Mouse (Mus musculus): ENCODE results near the gene Plagl1.

Plagl1 gene

DNA sequence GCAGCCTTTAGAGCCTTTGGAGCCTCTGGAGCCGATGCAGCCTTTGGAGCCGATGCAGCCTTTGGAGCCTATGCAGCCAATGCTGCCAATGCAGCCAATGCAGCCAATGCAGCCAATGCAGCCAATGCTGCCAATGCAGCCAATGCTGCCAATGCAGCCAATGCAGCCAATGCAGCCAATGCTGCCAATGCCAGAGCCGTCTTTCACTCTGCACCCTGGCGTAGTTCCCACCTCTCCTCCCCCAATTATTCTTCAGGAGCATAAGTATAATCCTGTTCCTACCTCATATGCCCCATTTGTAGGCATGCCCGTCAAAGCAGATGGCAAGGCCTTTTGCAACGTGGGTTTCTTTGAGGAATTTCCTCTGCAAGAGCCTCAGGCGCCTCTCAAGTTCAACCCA lies 67.6 kb downstream of the Plagl1 start:
- DNase-seq (ENCODE audit: extremely low read depth, low read depth, low spot score) = no peak

DNA sequence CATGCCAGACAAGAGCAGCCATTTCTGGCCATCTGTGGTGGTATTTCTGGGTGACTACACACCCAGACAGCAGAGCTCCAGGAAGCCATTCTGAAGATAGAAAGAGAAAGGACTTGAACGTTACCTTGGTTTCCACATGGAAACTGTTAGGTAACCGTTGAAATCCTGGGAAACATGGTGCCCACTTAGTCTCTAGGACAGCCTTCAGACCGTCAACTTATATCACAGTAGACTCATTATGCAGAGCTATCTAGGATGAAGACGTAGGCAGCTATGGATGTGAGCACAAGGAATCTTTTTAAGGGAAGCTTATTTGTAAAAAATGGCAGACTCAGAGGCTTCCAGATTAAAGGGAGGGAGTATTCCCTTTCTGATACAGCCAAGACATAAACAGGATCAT lies 73.5 kb downstream of the Plagl1 start:
- no peak for DNase-seq (ENCODE audit: extremely low read depth, low read depth, low spot score)

DNA sequence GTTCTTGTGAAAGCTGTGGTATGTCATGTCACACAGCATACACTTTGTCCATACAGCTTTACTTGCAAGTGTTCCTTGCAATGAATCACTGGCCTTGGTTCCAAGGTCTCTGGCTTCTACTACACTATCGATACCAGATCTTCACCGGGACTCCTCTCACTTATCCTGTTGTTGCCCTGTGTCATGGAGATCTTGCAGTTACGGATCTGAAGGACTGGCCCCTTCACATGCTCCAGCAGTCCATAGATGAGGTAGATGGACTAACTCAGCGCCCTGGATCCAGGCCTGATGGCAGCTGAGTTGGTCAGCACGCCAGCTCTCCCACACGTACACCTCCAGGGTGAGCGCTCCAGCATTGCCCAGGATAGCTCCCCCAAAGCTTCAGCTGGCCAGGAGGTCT lies 75.0 kb downstream of the Plagl1 start:
- DNase-seq (ENCODE audit: extremely low read depth, low read depth, low spot score) = no peak

DNA sequence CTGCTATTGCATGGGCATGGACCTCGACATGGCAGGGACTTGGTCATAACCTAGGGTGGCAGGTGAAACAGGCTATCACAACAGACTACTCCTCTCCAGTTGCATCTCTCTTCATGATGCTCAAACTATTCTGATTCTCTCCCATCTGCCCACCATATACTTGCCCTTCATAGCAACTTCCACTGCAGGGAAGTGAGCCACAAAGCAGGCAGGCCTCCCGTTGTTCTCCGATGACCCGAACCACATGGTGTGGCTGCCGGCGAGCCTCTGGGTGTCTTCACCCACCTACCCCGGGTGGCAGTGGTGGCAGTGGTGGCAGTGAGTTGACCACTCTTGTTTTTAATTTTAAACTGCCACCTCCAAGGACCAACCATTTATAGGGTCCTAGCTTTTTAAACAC lies 75.4 kb downstream of the Plagl1 start:
- DNase-seq (ENCODE audit: extremely low read depth, low read depth, low spot score) = no peak

DNA sequence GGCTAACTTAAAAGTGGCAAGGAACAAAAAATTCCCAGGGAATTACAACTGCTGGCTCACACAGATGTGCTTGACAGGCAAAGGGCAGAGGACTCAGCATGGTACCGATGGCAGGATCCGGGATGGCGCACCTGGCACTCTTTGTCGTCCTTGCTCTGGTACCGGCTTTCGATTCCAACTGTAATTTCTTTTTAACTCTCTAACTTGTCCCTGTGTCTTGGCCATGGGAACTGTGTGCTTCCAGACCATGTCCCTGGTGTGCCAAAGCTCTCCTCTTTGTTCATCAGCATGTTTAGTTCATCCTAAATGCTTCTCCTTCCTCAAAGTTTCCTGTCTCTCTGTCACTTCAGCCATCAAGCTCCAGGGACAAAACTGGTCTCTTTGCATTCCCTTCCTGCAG lies 77.6 kb downstream of the Plagl1 start:
- DNase-seq (ENCODE audit: extremely low read depth, low read depth, low spot score) = no peak

DNA sequence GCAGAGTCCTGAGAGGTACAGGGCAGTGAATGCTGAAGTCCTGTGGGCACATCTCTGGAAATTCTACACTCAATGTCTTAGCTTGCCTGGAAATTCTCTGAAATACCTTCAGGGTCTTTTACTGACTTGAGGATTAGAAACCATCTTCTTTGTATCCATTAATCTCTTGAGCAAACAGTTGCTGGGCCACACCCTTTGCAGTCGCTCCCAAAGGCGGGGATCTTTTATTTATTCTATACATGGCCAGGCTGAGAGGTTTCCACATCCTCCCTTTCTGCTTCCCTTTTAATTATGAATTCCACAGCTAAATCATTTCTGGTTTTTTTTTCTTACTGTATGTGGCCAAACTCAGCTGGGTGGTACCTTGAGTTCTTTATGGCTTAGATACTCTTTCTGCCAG lies 80.1 kb downstream of the Plagl1 start:
- DNase-seq (ENCODE audit: extremely low read depth, low read depth, low spot score) = no peak

DNA sequence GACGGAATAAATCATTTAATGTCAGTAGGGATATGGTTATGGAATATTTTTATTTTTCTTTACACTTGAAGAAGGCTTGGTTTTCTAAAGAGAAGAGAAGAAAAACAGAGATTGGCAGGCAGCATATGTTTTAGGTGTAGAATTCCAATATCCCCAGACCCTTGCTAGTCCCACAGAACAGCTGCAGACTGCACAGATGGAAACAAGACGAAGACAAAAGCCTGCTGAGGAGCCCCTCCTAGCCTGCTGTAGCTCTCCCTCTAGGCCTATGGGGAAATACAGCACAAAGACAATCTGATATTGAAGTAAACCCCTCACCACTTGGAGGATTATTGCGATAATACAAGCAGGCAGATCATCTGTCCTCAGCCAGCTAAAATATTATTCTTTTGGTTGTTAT lies 90.1 kb downstream of the Plagl1 start:
- no peak for DNase-seq (ENCODE audit: extremely low read depth, low read depth, low spot score)

DNA sequence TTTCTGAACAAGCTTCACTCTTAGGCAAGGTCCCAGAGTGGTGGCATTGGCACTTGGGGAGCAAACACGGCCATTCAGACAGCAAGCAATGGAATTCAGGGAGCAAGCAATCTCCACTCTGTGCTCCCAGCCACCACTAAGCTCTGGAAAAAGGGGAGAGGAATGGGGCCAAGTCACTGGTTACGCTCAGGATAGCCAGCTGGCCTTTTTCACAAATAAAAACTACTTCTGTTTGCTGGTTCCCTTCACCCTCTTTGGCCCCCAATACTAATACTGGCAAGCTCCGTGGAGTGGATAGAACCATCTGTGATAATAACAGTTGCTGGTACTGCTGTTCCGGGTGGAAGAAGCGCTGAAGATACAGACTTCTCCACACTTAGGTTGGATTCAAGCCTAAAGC lies 91.0 kb downstream of the Plagl1 start:
- no peak for DNase-seq (ENCODE audit: extremely low read depth, low read depth, low spot score)

DNA sequence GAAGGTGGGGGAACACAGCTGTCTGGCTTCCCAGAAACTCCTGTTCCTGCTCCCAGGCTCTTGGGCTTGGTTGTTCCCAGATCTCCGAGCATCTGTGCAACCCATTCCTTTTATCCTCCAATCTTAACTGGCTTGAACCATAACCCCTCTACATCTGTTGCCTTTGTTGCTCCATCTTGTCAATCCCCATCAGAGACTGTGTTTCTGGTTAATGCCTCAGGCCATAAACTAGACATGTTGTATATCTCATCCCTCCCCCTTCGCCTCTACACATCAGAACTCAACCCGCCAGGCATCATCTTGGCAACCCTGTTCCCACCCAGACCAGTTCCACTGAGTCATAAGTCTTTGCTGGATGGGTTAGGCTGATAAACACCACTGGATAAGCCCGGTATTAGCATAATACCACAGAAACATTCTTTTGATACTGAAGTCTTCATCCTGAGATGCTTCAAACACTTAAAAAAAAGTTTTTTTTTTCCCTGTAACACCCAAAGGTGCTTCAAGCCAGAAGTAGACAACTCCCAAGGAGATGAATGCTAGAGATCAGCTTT lies 92.6 kb downstream of the Plagl1 start:
- no peak for DNase-seq (ENCODE audit: extremely low read depth, low read depth, low spot score)

DNA sequence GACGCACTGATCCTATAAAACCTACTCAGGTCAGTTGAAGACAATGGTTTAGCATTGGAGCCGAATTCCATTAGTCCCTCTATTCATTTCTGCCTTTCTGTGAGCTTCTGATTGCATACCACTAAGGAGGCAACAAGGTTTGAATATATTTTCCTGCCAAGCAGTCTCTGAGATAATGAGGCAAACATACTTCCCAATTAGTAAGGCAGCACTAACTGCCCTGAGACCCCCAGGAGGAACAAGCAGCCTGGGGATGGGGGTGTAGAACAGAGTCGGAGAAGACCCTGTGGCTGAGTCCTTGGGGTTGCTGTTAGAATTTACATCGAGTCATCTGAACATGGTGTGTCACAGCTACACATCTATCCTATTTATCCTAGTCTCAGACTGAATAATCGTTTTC lies 95.1 kb downstream of the Plagl1 start:
- DNase-seq (ENCODE audit: extremely low read depth, low read depth, low spot score) = no peak

DNA sequence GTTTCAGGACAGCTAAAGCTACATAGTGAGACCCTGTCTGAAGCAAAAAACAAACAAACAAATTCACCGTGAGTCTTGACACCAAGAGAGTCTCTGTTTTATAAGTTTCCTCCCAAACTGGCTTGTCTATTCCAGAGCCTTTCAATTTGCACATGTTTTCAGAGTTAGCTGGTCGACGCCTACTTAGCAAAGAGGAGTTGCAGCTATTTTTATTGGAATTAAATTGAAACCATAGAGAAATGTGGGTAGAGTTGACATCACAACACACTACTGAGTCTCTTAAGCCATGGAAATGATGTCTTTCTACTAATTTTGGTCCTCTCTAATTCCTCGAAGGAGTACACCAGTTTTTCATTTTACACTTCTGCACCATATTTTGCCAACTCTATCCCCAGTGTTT lies 100.6 kb downstream of the Plagl1 start:
- no peak for DNase-seq (ENCODE audit: extremely low read depth, low read depth, low spot score)

DNA sequence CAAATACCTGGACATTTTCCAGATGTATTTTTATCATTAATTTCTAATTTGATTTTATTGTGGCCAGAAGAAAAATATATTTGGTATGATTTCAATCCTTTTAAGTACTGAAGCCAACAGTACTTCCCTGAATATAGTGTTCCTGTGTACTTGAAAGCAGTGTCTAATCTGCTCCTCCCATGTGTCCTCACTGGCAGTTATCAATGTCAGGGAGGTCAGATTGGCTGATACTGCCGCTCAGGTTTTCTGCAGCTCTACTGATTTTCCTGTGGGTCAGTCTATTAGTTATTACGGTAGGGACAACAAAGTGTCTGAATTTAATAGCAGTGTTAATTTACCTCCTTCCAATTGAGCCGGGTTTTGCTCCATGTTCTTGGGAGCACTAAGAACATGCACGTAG lies 101.7 kb downstream of the Plagl1 start:
- DNase-seq (ENCODE audit: extremely low read depth, low read depth, low spot score) = no peak

DNA sequence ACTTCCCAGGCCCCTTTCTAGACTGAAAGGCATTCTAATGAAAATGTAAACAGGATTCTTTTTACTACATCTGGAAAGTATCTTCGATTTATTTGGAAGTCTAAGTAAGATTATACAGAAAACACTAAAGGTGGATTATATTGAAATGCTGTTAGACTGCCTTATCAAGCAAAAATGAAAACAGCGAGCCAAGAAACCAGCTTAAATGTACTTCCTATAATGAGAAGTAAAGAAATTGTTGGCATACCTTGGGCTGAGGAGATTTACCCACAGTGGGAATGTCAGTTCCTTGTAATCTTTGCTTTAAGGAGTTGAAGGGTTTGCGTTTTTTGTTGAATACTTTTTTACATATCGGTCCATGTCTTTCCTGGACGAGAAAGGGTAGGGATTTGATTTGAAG lies 108.2 kb downstream of the Plagl1 start:
- DNase-seq (ENCODE audit: extremely low read depth, low read depth, low spot score) = no peak

DNA sequence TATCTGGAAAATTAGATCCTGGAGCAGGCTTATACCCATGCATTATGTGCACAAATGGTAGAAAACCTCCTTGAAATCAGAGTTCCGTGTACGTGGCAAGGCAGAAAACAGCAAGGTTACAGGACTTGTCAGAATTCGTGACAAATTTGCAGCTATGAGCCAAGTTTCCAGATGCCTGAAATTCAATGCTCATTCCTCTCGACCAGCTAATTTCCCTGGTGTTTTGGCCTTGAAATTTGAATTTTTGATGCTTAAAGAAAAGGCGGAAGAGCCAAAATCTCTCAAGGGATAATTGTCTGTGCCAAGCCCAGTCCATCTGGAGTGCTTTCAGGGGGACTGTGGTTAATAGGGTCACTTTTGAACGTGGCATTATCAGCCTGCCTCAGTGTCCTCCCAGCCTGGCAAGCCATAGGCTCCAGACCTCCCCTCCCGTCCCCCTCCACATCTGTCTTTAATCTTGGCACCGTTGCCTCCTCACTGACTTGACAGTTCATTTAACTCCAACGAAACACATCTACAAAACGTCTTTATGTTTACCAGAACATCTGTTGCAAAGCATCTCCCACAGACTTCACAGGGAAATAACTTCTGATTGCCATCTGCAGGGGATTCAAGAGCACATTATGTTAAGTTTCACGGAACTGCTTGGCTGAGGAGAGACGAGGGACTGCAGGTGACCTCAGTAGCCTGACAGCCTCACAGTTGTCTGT lies 110.6 kb downstream of the Plagl1 start:
- DNase-seq (ENCODE audit: extremely low read depth, low read depth, low spot score) = no peak

DNA sequence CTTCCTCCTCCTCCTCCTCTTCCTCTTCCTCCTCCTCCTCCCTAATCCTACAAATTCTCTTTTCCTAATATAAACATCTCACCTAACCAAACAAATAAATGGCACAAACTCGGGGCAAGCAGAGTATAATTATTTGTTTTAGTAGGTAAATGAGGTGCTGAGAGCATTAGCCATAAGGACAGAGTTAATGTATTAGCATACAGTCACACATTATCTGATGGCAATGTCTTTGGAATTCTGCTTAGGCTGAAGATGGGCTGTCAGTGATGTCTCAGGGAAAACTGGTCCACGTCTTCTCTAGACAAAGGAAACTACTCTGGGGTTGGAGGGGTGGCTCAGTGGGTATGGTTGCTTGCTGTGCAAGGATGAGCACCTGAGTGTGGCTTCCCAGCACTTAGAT lies 111.2 kb downstream of the Plagl1 start:
- DNase-seq (ENCODE audit: extremely low read depth, low read depth, low spot score) = no peak

DNA sequence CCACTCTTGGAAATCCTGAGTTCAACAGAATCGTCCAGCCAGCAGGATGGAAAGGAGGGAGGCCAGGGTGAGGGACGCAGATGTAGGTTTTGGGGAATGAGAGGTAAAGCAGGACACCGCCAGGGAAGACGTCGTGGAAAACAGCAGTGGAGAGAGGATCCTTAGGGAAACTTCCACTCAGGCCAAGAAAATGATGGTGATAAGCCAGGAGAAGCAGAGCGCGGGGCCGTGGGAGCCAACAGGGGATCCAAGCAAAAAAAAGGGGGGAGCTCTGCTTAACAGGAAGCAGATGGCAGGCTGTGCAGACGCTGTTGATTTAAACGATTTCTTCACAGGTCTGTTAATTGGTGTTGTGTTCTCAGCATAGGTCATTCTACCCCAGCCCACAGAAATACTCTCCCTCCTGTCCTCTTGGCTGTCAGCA lies 112.5 kb downstream of the Plagl1 start:
- no peak for DNase-seq (ENCODE audit: extremely low read depth, low read depth, low spot score)

DNA sequence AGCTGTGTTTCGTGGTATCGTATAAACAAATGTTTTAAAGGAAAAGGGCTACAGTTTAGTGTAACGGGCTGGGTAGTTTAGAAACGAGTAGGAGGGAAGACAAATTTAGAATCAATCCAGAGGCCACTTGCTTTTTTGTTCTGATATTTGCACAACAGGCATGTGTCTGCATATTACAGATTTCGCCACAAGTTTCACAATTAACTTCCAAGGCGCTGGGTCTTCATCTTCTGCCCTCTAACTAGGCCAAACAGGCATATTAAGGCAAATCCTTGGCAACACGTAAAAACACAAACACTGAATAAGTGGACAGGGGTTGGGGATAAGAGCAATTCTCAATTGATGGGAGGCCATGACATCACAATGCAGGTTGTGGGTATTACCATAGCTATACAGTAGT lies 115.6 kb downstream of the Plagl1 start:
- DNase-seq (ENCODE audit: extremely low read depth, low read depth, low spot score) = no peak

DNA sequence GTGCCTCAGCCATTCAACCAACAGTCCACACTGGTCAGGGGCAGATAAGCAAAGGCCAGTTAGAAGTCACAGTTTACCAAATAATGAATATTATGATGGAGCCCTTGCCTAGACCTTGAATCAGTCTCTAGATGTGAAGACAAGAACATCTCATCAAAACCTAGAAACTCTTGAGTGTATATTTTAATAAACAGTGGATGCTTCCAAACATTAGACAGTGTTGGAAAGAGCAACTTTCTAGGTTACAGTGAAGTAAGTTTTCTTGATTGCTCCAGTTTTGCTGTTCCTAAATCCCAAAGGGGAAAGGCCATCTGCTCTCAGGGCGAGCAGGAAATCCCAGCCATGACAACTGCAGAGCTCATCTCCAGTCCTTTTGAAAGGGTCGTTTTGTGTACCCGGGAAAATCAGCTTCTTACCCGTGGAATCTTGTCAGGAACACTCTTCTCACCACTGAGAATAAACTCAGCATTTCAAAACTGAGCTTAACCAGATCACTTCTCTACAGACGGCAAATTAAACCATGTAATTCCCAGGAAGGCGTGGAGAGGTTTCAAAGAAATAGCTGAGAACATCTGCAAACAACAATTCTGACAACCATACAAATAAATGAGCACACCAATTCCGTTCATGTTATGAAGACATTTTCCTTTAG lies 117.8 kb downstream of the Plagl1 start, which contains the start of gene Zc2hc1b:
TSS of gene Zc2hc1b (minus strand) at position 51 of the 652 bp plus-strand sequence.
- DNase-seq (ENCODE audit: extremely low read depth, low read depth, low spot score) = no peak

DNA sequence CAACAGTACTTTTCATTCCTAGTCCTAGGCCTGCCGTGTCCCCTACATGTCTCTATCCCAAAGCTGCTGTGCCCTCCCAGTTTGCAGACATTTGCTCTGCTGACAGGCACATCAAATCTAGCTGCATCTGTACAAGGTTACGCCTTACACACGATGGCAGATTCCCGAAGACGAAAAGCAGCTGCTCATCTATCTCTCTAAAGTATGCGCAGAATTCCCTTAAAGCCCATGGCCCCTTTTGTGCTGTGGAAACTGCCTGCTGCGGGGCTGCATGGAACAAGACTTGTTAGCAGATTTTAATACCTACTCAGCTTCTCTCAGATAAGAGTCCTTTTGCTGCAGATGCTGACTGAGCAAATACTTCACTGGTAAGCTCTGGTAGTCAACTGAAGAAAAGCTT lies 119.9 kb downstream of the Plagl1 start:
- DNase-seq (ENCODE audit: extremely low read depth, low read depth, low spot score) = no peak
